Mouse (Mus musculus) kidney, postnatal 10 days (tissue): ENCODE data around the gene 4922502D21Rik.

Experiments
- DNase-seq: peaks from one replicate; pipeline ENCODE4 v3.0.0; 2021; ENCODE audit warnings: mixed read lengths

4922502D21Rik gene

DNA sequence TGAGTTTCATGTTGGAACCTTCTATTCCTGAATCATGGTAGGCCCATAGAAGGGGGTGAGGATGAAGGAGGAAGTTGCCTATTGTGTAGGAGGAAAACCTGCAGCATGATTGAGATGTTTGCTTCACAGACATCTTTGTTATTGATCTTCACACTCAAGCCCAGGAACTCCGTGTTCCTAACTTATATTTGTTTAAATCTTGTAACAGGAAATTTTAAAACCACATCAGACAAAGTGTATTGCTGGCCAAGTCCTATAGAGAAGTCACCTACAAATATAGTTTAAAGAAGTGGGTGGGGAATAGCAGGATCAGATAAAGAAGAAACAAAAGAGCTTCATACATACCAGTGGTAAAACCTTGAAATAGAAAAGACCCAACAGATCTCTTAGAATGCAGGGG is 27.4 kb downstream of the 4922502D21Rik start:
- no peak for DNase-seq

DNA sequence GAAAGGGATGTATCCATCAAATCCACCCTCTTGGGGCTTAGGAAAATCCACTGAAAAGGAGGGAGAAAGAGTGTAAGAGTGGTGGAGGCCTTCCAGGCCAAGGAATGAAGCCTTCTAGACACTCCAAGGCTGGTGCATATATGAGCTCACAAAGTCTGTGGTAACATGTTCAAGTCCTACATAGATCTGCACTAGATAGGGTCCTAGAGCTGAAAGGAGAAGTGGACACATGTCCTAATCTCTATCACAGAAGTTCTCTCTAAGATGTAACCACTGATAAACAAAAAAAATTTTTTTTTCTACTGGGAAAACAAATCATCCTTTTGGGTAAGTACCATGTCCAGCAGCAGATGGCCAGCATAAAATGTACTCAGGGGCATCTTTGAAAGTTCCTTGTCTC is 42.9 kb downstream of the 4922502D21Rik start:
- no peak for DNase-seq

DNA sequence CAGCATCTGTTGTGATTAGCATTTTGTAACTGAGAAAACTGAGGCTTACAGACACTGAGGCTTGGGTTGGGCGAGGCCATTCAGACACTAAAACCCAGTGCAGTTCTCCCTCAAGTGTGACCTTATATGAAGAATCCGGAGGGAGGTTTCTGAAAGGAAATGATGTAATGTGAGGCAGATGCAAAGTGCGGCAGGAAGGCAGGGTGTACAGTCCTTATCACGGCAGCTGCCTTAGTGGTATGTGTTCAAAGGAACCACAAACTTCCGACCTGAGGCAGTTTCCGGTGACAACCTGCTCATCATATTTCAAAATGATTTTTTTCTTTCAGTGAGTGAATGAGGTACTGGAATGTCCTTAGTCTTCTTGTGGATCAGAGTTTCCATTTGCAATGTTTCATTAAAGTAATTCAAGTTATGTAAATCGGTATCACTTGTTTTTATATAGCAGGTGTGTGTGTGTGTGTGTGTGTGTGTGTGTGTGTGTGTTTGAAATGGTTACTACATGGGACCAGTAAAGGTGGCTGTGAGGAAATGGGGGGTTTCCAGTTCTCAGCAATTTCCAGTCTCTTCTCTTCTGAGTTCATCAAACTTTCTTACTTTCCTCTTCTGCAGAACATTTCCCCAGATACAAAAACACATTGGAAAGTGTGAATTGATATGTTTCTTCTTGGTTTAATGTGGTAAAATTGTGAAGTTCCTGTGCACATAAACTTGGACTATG is 47.1 kb downstream of the 4922502D21Rik start:
- DNase-seq = no peak

DNA sequence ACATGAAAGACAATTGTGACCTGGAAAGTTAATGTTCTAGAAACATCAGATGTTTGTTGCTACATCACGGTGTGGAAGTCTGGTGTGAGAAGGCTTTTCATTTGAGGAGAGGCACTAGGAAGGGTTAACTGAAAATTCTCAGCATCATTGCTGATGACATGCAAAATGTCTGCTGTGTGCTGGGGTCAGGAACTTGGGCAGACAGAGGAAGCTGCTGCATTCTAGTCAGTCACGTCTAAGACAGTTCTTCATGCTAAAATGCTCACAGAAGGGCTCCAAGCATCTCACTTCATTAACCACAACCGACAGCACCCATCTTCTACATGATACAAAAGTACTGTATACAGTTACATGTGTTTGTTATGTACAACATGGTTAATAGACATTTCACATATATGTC is 48.3 kb downstream of the 4922502D21Rik start:
- DNase-seq = no peak

DNA sequence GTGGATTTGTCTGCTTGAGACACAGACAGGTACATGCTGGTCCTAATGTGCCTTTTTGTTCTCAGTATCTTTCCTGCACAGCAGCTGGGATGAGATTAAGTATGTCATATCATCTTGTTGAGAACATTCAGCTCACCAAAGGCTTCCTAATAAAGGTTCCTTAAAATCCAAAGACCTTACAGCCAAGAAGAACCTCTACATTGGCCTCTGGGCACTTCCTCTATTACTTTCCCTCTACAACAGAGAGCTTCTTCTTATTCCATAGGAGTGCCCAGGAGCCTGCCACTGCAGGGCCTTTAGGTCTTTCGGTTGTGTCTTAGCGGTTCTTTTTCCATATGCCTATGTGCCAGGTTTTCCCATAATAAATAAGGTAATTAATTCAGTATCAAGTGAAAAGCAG is 55.1 kb downstream of the 4922502D21Rik start:
- DNase-seq = no peak

DNA sequence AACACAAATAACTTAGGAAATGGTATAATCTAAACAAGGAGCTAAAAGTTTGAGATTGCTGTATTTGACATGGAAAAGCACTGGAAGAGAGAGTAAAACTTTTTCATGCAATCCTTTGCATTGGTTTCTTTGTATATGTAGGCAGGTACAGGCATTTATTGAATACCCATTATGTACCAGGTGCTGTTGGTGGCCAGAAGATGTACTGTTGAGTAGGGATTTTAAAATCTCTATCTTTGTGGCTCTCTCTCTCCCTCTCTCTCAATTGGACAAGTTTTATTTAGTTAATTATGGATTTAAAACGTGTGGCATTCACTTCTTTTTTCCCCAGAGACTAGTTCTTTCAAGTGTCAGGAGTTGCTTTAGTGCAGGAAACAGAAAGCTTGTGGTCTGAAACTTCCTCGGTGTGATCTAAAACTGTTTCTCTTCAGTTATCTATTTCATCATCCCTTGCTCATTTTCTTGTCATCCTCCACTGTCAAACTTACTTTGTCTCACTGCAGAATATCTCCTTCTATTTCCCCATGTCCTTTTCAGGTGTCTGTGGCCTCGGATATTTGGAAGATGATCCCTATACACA is 55.9 kb downstream of the 4922502D21Rik start:
- DNase-seq = no peak

DNA sequence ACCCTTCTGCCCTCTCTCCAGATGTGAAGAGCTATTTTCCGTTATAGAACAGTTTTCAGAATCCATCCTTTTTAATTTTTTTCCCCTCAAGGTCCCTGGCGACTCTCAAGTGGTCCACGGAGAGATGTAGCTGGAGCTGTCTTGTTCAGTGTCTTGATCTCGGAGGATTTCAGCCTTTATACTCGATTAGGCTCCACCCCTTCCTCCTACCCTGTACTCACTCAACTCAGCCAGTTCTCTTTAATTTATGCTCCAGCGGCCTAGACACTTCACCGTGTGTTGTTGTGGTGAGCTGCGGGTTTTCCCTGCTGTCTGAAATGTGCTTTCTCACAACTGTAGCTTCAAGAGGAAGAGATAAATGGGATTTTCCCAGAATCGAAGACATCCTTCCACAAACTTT is 56.4 kb downstream of the 4922502D21Rik start, which contains the start of gene Cd69:
Cd69 (minus strand) TSS at position 217 of the 400 bp plus-strand sequence.
- DNase-seq = no peak

DNA sequence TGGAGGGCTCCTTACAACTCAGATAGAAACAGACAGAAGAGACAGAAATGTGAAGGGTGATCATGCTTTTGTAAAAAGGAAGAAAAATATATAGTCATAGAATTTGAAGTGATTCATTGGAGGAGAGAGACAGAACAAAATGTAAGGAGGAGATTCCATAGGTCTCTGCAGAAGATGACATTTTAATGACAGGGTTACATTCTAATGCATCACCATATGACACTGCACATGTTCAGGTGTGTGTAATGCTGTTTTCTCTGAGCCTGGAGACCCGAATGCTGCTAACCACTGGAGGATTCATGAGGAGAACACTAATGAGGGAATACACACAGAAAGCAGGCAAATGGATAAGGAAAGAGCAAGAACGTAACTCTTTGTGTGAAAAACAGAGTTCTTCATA is 57.1 kb downstream of the 4922502D21Rik start:
- DNase-seq = no peak

DNA sequence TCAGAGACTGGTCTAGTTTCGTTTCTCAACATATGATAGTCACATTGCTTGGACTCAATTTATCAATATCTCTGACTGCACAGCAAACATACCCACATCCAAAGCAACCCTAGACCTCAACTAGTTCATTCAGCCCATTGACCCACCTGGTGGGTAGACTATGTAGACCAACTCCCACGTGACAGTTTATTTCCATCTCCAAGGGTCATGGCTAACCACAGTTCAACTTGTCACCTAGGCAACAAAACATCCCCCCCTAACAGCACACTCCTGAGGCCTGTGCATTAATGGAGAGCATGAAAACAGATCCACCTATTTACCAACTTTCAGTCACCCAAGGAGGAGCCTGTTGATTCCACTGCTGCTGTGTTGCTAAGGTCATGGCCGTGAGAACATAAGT is 57.9 kb downstream of the 4922502D21Rik start:
- no peak for DNase-seq
